Mouse (Mus musculus) layer of hippocampus, adult 2 months (tissue): ENCODE results near the gene Srebf1. TPM values are rescaled to one million over a fixed set of nuclear protein-coding genes. Genes with fewer than 3 reads are reported as not detected.
A peak's percentile ranks its signal among the peaks of the same experiment; 100 is the strongest.

Experiments
- DNase-seq, 2 experiments: peaks; one replicate each; pipeline ENCODE4 v3.0.0; 2022; ENCODE audit warnings: low spot score in 2 of 2
- H3K27ac ChIP-seq: fragments of 200-600 bp; 2 replicates; pipeline ENCODE4 v1.8.1; 2022
- H3K4me3 ChIP-seq: fragments of 200-600 bp; 2 replicates; pipeline ENCODE4 v1.8.1; 2022; ENCODE audit warnings: mild to moderate bottlenecking
- CTCF ChIP-seq: fragments of 200-600 bp; conservative IDR thresholded peaks from 2 replicates; pipeline ENCODE4 v1.8.1; 2022; ENCODE audit warnings: antibody characterized with exemption, mild to moderate bottlenecking, moderate library complexity
- long read RNA-seq, 2 experiments: library from polyadenylated mRNA; stranded (forward); transcript quantifications; one replicate each; pipeline ENCODE4 v2.0.0; 2021; ENCODE audit warnings: borderline mapping rate in 2 of 2
- total RNA-seq, 2 experiments: library from RNA; stranded (reverse); gene quantifications; 2 replicates each; pipeline ENCODE4 v1.2.3; 2021

Gene Srebf1
- 10 to 100 TPM; 64.2 to 70.8 TPM for total RNA-seq
- long read RNA-seq, experiment 1, full-length matches to known transcripts = 6 of 34 reads
- long read RNA-seq, experiment 1, partial matches to known transcripts = 6 of 34 reads
- long read RNA-seq, experiment 1, other reads (novel, unspliced or antisense) = 22 of 34 reads
- long read RNA-seq, experiment 2, full-length matches to known transcripts = 13 of 43 reads
- long read RNA-seq, experiment 2, partial matches to known transcripts = 9 of 43 reads
- long read RNA-seq, experiment 2, other reads (novel, unspliced or antisense) = 21 of 43 reads

DNA sequence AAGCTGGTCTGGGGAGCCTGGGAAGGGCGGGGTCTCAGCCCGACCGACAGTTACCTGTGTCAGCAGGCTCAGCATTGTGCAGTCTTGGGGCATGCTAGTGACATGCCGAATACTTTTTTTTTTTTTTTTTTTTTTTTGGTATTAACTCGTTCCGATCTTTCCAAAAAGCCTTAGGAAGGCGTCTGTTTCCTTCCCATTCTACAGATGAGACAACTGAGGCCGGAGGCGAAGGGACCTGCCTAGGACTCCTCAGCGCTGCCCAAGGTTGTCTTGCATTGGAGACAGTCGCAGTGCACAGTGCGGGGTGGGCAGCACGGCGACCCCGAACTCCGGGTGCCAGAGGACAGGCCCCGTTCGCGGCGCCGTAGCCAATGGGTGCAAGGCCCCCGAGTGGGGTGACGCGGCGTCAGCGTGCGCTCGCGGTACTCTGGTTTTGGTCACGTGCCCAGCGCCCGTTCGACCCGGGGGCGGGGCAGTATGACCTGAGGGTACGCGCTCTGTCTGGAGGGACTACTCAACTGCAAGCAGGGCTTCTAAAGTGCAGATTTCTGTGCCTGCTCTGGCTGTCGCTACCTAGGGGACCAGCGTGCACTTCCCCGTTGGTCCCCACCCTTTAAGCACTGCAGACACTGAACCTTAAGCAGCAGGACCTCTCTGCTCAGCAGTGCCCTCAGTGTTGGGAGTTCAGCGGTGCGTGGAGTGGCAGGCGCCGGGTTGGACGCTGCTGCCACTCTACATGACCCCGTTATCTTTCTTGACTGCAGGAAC, at the start of gene Srebf1:
TSS of gene Srebf1 (minus strand) at position 113 of the 768 bp plus-strand sequence.
- H3K27ac ChIP-seq = peak within 1 kb of the TSS; percentile 89
- peak; percentile 55 to 73 for DNase-seq
- peak; percentile 63 for TF ChIP-seq CTCF

DNA sequence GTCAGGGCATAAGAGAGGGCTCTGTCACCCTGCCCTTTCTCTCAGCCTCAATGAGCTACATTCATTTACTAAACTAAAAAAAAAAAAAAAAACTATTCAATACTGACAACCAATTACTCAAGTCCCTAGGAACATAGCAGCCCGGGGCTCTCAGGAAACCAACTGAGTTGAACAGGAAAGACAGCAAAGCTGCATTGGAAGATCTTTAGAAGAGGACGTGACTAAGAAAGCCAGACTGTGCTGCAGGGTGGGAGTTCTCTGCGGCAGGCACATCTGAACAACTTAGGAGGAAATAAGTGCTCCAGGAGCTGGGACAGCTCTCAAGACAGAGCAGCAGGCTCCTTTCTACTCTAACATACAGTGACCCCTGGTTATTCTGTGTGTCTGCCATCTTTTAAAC, 46.2 kb upstream of the Srebf1 start:
- H3K27ac ChIP-seq = 0 out of 2 replicates have a peak overlapping the region, but pooled peaks have one; percentile 32
- no peak for DNase-seq
- no peak for TF ChIP-seq CTCF
- H3K4me3 ChIP-seq = no peak overlapping the region

More for the DNA sequence above, at the start of gene Srebf1:
- peak within 1 kb of the TSS; percentile 60 for H3K4me3 ChIP-seq

DNA sequence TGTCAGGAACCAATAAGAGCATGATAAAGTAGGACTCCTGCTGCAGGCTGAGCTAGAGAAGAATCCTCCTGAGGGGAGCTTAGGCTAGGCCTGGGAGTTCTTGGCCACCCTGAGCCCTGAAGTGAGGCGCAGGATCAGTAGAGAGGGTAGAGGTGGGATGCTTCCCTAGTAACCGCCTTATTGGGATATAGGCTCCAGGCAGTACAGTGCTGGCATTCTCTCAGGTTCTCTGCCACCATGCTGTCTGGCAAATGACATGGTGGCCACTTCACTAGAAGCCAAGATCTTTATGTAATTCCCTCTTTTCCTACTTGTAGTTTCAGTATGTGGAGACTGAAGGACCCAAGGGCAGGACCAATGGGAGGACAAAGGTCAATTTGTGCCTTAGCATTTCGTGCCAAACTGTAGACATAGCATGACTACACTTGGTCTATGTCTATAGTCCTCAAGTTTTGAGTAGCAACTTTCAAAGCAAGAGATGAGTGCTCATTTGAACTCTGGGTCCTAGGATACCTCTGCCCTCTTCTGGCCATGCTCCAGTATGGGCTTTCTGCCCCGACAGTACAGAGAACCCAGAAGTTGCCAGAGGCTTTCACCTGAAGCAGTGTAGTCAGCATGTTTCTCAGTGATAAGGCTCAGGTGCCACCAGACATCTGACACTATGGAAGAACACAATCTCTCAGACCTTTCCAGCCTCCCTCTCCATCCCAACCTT, 43.0 kb upstream of the Srebf1 start:
- Histone ChIP-seq H3K4me3 (no peak overlapping the region), H3K27ac (peak overlapping the region; percentile 36; the same call in 1 of the 2 replicates)
- no peak for DNase-seq
- 0 out of 2 replicates have a peak, but pooled peaks have one; percentile 6 for TF ChIP-seq CTCF

GRCm38 (mm10) chr11:60264651-60265050, 42.3 kb upstream of the Srebf1 start:
- Histone ChIP-seq H3K4me3 (no peak overlapping the region), H3K27ac (peak overlapping the region; percentile 70)
- TF ChIP-seq CTCF = no peak
- DNase-seq = no peak

DNA sequence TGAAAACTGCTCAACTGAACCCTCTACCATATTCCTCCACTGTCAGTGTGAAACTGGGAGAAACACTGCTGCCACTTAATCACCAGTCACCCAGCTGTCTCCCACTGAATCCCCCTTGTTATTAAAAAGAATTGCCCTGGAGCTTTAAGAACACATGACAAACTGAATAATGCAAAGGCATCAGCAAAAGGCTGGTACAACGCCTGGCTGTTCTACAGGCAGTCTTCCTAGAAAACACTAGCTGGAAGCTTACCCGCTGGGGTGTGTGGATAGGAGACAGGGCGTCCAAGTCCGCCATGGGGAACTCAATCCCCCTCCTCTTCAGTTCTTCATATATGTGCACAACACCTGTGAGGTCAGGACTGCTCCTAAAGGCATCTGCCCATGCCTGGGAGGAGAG, 40.0 kb upstream of the Srebf1 start:
- TF ChIP-seq CTCF = no peak
- Histone ChIP-seq H3K4me3 (no peak overlapping the region), H3K27ac (peak overlapping the region; percentile 71)
- DNase-seq = no peak

GRCm38 (mm10) chr11:60260743-60261142, 38.4 kb upstream of the Srebf1 start:
- H3K27ac ChIP-seq = peak overlapping the region; percentile 71
- no peak overlapping the region for H3K4me3 ChIP-seq
- no peak for TF ChIP-seq CTCF
- no peak for DNase-seq

DNA sequence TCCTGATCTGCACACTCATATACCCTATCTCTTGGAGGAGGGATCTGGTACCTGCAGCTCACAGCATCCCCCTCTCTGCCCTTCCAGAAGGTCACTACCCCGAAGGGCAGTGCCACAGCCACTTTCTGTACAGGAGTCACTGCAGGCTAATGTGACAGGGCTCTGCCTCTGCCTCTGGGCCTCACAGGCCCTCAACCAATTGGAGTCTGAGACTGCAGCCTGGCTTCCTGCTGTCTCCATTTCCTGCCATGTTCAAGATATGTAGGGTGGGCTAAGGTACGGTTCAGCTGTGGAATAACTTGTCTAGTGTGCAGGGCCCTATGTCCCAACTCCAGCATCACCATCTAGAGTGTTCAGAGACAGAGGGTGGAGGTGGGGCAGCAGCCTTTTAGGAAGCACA, 35.3 kb upstream of the Srebf1 start:
- no peak for DNase-seq
- TF ChIP-seq CTCF = no peak
- Histone ChIP-seq H3K4me3 (no peak overlapping the region), H3K27ac (peak overlapping the region; percentile 82)

DNA sequence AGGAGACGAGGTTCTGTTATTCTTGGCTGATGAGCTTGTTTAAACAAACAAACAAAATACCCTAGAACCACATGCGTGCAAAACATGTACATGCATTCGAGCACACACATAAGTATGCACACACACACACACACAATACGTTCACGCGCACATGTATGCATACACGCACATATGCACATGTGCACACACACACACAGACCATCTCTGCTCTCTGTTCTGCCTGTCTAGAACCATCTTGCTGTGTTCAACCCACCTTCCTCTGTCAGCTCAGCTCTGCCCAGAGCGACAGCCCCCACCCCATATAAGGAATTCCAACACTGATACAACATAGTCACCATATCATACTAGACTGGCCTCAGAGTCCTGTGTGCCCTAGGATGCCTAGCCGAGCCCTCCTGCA, 34.3 kb upstream of the Srebf1 start:
- TF ChIP-seq CTCF = no peak
- Histone ChIP-seq H3K27ac (peak overlapping the region; percentile 82), H3K4me3 (no peak overlapping the region)
- no peak for DNase-seq

DNA sequence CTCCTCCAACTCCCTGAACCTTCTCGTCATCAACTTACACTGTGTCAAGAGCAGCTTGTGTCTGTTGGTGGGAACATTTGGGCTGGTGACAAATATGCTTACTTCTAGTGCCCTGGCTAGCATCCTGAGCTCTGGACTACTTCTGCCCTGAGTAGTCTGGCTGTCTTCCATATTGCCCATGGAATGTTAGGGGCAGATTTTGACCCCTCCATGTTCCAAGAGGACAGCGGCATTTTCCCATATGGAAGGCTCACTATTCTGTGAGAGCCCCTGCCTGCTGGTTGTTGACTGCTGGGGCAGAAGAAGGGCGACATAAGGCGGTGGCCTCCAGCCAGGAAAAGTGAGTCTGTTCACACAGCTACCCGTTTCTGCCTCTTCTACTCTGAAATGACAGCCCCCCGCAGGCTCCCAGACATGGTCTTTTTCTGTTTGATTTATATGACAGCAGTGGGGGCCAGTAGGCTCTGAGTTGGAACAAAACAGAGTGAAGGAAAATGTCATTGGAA, 33.8 kb upstream of the Srebf1 start:
- Histone ChIP-seq H3K27ac (peak overlapping the region; percentile 82), H3K4me3 (no peak overlapping the region)
- TF ChIP-seq CTCF = no peak
- peak; percentile 70 to 72 for DNase-seq

- TF ChIP-seq CTCF = no peak
- DNase-seq = no peak
- H3K4me3 ChIP-seq = no peak overlapping the region
- peak overlapping the region; percentile 82 for H3K27ac ChIP-seq
Observed at GRCm38 (mm10) chr11:60255639-60256038, 33.3 kb upstream of the Srebf1 start.

DNA sequence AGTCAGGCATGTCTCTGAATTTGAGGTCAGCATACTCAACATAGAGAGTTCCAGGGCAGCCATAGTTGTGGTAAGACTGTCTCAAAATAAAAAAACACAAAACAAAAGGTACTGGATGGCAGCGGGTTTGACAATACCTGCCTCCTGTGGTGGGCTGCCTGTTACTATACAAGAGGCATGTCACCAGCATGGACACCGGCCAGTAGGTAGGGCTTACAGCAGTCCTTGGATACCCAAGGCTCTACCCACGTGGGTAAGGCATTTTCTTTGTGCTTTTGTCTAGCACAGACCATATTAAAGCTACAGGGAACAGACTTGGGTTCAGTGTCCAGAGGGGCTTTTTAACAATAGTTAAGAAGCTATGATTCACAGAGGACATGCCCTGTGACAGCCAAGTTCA, 32.8 kb upstream of the Srebf1 start:
- TF ChIP-seq CTCF = no peak
- Histone ChIP-seq H3K27ac (peak overlapping the region; percentile 82), H3K4me3 (no peak overlapping the region)
- no peak for DNase-seq

DNA sequence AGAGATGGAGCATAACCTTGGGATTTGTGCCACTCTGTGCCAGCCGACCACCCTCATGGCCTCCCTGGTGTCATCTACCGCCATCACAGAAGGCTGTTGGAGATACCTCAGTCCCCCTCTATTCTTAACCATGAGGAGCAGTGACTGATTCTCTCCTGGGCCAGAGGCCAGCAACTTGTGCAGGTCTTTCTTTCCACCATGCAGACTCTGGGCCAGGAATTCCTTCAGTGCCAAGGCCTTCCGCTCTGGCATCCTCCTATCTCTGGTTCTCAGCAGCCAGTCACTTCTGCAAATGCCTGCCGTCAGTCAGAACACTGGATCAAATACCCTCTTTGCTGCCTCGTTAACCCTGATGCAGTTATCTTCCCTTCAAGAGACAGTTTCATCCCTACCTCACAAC, 31.9 kb upstream of the Srebf1 start:
- no peak for TF ChIP-seq CTCF
- Histone ChIP-seq H3K27ac (peak overlapping the region; percentile 47; the same call in 1 of the 2 replicates), H3K4me3 (no peak overlapping the region)
- no peak for DNase-seq

- TF ChIP-seq CTCF = no peak
Observed at GRCm38 (mm10) chr11:60253546-60253945, 31.2 kb upstream of the Srebf1 start.

More at GRCm38 (mm10) chr11:60253546-60253945, 31.2 kb upstream of the Srebf1 start:
- H3K4me3 ChIP-seq = no peak overlapping the region
- DNase-seq = no peak
- peak overlapping the region; percentile 56; the same call in 1 of the 2 replicates for H3K27ac ChIP-seq
